Mouse (Mus musculus): ENCODE measurements around the gene E2f1.

E2f1 gene

DNA sequence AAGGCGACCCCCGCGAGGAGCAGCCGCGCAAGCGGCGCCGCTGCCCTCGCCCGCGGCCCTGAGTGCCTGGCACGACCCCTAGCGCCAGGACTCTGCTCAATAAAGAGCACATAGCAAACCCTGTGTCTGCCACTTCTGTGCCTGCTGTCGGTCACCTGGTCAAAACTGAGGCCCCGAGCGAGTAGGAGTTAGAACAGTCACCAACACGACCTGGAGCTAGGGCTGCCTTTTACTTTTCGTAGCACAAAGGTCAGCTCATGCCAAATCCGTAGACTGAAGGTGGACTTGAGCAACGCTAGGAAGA lies 19.9 kb downstream of the E2f1 start:
- no peak for DNase-seq

DNA sequence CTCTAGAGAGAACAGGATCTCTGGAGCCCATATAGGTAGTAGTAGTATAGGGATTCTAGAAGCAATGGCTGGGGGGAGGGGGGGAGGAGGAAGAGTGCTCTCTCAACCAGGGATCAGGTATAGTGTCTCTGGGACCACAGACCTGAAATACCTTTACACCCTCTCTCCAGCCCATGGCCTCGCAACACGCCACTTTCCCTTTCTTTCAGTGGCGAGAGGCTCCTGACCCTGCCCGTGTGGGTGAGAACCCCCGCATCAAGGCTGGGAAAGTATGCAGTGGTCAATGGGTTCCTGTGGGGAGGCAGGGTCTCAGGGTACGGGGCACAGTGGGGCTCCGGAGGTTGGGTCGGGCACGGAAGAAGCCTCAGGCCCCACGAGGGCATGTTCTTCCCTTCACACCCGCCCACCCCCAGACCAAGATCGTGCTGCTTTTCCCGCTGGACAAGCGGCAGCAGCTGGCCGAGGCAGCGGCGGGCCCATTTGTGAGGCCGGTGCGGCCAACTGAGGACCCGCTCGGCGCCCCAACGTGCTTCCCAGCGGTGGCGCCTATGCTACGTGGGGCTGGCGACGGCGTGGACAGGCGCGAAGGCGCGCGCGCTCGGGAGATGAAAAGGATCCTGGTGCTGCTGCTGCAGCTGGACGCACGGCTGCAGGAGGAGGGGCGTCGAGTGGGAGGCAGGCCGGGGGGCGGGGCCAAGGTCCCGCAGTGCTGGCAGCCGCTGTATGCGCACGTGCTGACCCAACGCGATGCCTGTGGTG lies 20.4 kb downstream of the E2f1 start:
- peak; percentile 57 for DNase-seq

DNA sequence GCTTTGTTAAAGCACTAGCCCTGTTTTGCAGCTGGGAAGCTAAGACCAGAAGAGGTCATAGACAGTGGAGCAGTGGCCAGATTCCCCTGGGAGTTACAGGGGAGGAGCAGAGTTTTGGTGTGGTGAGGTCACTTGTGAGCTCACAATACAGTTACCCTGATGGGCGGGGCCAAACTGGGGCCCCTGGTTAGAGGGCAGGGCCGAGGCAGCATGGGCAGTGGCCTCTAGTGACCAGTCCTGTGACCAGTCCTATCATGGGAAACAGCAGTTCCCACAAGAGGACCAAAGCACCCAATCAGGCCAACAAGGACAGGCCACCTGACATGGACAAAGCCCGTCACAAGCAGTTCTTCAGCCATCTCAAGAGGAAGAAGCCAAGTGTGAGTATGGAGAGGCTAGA lies 21.0 kb downstream of the E2f1 start:
- DNase-seq: no peak

DNA sequence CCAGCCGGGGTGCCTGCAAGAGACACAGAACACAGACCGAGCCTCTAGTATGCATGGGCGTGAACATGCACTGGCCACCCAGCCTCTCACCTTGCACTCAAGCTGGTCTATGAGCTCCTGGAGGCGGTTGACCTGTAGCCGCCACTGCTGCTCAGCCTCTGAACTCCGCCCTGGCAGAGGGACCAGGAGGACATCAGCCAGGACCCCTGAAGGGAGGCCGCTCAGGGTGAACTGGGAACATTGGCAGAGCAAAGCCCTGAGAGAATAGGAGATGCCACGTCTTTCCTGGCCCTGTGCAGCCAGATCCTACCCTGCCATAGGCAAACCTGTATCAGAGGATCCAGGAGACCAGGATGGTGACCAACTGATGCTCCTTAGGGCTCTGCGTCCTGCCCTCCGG lies 23.0 kb downstream of the E2f1 start, which contains the start of gene 1700003F12Rik:
TSS of gene 1700003F12Rik (plus strand) at position 375 of the 400 bp plus-strand sequence.
- DNase-seq: no peak

DNA sequence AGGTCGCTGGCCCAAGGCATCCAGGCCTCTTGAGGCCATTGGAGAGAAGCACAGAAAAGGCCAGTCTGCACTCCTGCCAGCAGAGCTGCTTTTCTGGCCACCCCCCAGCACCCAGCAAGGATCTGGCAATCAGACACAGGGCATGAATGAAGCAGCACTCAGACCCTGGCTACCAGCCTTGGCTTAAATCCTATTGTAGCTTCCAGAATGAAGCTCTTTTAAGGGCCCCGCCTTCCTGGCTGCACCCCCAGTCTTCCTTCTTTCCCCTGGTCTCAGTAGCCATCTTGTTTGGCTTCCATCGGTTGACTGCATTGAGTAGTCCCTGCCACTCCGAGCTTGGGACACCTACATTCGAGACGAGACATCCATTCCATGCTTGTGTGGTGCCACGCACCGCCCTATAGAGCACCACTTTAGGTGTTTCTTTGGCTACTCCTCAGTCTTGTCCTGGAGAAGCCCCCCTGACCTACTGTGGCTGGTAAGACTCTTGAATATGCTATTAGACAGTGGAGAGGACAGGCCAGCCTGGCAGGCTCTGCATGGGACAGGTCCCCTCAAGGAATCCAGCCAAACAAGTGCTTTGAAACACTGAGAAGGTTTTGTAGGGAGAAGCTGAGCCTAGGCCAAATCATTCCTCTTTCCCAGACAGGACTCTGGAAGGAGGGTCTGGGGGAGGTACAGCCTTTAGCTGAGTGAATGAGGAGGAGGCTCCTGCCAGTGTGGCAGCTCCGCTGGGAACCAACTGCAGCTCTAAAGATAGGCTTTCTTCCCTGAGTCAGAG lies 25.9 kb downstream of the E2f1 start:
- no peak for DNase-seq

DNA sequence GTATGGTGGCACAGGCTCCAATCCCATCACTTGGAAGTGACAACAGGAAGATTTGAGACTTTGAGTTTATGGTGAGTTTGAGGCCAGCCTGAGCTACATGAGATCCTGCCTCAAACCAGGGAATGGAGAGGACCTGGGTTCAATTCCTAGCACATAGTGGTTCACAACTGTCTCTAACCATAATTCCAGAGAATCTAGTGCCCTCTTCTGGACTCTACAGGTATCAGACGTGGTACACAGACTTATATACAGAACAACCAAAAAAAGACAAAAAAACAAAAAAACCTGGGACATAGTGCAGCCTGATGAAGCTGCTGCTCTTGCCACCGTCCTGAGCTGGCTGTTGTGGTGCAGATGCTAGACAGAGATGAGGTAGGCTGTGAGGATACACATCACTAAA lies 28.1 kb downstream of the E2f1 start:
- DNase-seq: no peak

DNA sequence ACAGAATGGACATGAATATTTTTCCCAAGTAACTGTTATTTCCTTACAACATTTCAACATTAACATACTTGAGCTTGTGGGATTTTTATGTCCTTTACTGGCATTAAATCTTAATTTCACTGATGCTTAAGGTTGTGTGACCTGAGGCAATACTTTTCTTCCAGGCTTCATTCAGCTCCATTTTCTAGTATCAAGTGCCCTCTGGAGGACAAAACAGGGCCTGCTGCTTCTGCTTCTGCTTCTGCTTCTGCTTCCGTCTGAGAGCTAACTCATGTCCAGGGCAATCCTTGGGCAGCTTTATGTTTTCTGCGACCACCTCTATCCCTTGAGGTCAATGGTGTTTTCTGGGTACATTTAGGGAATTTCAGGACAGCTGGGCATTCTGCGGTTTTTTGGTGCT lies 30.0 kb downstream of the E2f1 start:
- DNase-seq: no peak

DNA sequence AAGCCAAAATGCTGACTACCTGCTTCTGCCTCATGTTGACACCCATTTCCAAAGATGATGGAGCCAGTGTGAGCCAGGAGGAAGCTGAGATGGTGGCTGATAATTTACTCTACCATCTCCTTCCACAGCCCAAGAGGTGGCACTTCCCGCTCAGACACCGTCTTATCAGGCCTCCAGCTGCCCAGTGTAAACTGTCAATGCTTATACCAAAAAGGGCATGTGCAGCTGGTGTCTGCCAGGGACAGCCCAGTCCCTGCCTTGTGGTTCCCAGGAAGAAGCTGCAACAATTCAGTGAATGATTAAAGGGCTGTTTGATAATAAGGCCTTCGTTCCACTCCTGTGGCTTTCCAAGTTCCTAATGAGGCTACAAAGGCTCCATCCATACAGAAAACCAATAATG lies 31.0 kb downstream of the E2f1 start:
- DNase-seq: no peak

DNA sequence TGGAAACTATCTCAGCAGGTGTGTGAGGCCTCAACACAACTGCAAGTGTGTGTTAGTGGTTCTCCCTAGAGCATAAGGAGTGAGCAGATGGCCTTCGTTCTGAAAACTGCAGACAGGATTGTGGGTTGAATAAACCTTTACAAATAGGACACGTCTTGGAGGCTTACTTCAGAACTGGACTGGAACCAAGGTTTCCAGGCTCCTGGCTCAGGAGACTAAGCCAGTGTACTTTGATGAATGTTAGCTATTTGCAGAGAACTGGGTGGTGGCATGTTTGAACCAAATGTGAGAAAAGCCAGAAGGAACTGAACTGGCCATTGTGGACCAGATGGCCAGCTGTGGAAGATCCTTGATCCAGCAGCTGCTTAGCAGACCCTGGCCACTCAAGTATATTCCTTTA lies 31.4 kb downstream of the E2f1 start:
- no peak for DNase-seq

DNA sequence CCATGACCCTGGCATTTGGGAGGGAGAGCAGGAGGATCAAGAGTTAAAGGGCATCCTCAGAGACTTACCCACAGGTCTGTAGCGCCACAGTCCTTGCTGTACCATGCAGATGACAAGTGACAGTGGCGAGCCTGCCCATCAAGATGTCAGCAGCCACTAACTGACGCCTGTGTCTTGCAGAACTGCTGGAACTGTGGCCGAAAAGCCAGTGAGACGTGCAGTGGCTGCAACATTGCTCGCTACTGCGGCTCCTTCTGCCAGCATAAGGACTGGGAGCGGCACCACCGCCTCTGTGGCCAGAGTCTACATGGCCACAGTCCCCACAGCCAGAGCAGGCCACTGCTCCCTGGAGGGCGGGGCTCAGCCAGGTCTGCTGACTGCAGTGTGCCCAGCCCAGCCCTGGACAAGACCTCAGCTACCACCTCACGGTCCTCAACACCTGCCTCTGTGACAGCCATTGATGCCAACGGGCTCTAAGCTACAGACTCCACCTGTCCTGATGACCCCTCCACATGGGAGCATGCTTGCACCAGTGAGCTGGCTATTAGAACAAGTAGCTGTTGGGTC lies 34.9 kb downstream of the E2f1 start:
- no peak for DNase-seq

DNA sequence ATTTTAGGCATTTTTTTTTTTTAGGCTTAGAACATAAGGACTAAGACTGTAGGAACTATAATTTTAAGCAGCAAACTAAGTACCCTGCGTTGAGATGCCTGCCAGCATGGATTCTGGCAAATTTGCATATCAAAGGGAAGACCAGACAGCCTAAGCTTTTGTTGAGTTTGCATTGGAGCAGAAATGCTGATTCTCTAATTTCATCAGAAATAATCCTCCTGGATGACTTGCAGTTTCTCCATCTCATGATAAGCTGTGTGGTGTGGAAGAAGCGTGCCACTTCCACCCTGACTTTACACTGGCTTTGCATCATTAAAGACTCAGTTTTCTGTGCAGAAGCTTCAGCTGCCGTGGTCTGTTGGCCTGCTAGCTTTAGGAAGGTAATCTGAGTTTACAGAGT lies 36.8 kb downstream of the E2f1 start:
- no peak for DNase-seq

DNA sequence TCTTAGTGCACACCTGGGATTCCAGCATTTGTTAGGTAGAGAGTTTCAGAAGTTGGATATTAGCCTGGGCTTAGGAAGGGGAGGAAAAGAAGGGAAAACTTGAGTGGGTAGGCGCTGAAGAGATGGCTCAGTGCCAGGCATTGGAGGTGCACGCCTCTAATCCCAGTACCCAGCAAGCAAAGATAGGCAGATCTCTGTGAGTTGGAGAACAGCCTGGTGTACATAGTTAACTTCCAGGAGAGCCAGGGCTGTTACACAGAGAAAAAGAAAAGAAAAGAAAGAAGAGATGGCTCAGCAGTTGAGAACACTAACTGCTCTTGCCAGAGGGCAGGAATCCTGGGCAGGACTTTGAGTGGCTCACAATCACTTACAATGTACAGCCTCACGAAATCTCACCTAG lies 43.2 kb downstream of the E2f1 start:
- DNase-seq: no peak

DNA sequence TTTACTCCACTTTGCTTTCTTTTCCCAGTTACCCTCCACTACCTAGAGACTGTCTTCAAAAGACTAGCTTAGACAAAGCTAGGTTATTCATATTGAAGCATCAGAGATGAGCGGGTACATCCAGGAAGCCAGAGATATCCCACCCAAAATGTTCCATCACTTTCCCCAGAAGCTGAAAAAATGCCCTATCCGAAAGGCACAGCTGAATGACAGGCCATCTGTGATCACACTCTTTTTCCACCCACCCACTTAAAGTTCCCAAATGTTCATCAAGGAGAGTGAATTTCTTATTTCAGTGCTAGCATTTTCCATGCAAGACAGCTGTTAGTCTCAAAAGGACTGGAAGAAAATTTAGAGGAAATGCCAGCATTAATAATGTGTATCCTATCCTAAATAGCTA lies 44.4 kb downstream of the E2f1 start:
- DNase-seq: no peak

DNA sequence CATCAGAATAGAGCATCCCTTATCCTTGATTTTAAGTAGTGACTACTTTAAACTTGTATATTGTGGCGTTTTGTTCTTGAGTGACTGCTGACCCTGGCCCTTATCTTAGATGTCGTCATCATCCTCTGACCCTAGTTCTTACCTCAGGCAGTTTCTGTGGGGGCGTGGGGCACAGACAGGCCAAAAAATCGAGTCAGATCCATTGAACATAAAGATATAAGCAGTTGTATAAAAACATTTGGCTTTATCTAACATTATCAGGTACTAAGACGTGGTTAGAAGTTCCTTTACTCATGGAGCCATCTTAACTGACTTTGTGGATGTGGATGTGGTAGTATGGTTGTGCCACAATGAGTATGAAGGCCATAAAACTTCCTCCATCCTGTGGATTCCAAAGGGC lies 47.4 kb downstream of the E2f1 start:
- no peak for DNase-seq

DNA sequence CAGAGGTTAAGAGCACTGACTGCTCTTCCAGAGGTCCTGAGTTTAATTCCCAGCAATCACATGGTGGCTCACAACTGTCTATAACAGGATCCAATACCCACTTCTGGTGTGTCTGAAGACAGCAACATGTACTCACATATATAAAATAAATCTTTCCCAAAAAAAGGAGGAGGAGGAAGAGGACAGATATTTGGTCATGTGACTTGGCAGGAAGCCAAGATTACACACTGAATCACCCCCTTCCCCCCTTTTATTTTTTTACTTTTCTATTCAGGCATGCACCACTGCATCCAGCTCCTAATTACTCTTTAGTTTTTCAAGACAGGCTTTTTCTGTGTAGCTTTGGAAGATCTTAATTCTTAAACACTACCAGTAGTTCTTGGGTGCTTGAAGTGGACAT lies 48.2 kb downstream of the E2f1 start:
- no peak for DNase-seq

DNA sequence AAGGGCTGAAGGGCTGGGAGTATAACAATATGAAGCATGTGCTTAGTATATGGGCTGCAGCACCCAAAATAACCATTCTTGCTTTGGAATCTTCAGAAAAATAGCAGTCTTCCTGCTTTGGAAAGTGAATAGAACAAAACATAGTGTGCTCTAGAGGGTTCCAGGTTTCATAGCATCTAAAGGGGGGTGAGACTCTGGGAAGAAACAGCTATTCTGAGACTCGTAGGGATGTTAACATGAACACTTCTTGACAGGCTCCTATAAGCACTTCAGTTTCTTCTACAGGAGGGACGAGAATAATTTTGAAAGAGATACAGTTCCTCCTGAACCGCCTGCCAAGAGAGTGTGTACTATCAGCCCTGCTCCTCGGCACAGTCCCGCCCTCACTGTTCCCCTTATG lies 52.3 kb downstream of the E2f1 start:
- no peak for DNase-seq

DNA sequence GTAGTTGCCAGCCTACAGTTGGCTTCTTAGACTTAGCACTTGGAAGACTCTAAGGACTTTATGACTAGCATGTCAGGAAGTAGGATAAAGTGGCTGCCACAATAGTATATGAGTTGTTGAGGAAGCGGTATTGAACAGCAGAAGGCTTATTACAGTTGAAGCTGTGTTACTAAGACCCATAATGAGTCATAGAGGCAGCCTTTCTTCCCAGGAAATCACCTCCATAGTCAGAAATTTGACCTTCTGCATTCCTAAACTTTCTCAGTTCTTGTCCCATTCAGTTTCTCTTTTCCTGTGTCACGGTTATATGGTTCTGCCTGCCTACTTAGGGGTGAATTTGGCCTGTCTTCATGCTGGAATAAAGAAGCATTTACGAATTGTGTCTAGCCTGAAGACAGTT lies 52.7 kb downstream of the E2f1 start:
- no peak for DNase-seq

DNA sequence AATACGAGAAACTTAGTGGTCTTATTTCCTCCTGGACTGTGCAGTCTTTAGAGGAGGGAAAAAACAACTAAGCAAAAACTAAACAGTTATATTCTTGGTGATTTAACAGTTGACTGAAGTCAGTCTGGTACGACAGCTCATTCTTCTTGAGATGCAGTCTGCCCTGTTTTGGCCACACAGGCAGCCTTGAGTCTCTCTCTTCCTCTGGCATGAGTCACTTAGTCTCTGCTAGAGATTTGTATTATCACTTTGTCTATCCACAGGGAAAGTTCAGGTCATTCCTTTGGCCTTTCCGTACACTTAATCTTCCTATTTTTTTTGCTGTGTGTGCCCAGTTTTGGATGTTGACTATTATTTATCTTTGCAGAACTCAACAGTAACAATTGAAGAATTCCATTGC lies 59.6 kb downstream of the E2f1 start:
- no peak for DNase-seq
